Comparison of ENCODE assay signal across 16 mouse cellular contexts in the genomic region with DNA sequence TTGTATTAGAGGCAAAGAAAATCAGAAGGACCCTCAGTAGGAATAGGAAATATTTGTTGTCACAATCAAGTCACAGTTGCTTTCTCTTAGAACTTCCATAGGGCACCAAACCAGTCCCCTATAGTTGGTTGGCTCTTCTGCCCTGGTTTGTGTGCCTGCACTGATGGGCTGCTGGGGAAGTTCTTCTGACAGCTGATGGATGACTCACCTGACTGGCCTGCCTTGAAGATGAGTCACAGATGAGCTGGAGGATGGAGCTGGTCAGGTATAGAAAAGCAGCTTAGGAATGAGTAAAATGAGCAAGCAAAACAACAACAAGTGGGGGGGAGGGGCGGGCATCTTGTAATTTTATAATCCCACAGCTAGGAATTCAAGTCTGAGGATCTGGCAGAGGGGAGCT. TPM values are rescaled to one million over a fixed set of nuclear protein-coding genes. Genes with fewer than 3 reads are reported as not detected.
"Had no signal": no experiment of that assay in that cellular context is flagged by ENCODE, and none has a peak within 500 bp of the region (broad histone marks: within the 10 kb centered on the region; RNA-seq: fewer than 3 reads in every experiment).

No protein-coding gene starts in this region.

- ATAC-seq: lung, postnatal 0 days had no signal

- H3K4me3 ChIP-seq: limb, embryonic 10.5 days; liver, embryonic 15.5 days; midbrain, embryonic 10.5 days; neural tube, embryonic 12.5 days had no signal

- H3K4me2 ChIP-seq: liver, embryonic 11.5 days; liver, embryonic 15.5 days; neural tube, embryonic 12.5 days had no signal

- DNase-seq: kidney, postnatal 14 days; lung, adult 2 months; lung, postnatal 36 days; midbrain, embryonic 14.5 days; right cerebral cortex, postnatal 4 days; spleen, adult 18-20 months; thymus, adult 18-20 months; thymus, postnatal 14 days had no signal

- H3K27me3 ChIP-seq: neural tube, embryonic 12.5 days had no signal

RNA-seq across cellular contexts. Expression of gene Dysf, which starts 5.7 kb away (rescaled TPM):
- total RNA-seq: megakaryocyte, adult 5-6 weeks; neutrophil, adult 5-6 weeks had no signal
